Mouse (Mus musculus) cortical plate, adult 2 months (tissue): ENCODE results near the gene Golga4.

ENCODE experiments used
- CTCF ChIP-seq: fragments of 200-500 bp; IDR thresholded peaks from 2 replicates; pipeline ENCODE4 v1.5.1; 2011; ENCODE audit warnings: mild to moderate bottlenecking, control low read depth, low read length; ENCODE audit not compliant: insufficient read depth; ENCODE audit errors: extremely low read depth
- POLR2A ChIP-seq: fragments of 200-500 bp; IDR thresholded peaks from 2 replicates; pipeline ENCODE4 v1.6.1; 2011; ENCODE audit warnings: mild to moderate bottlenecking, low read length, control low read depth; ENCODE audit not compliant: insufficient read depth; ENCODE audit errors: extremely low read depth

- no peak for TF ChIP-seq CTCF
- TF ChIP-seq POLR2A = no peak
Observed at GRCm38 (mm10) chr9:118596767-118597166, 90.7 kb downstream of the Golga4 start.
